In genomic region chr15:102519211-102520141, GRCm38 (mm10) we compare ENCODE assay signal across 8 mouse cellular contexts. TPM values are rescaled to one million over a fixed set of nuclear protein-coding genes. Genes with fewer than 3 reads are reported as not detected.
DNase-seq lines count a peak whose midpoint lies in the region; ATAC-seq and TF ChIP-seq lines count a peak whose summit lies in the region.

No protein-coding gene starts in this region.

- peak overlapping the region; percentile 87 for H3K9ac ChIP-seq in lung, embryonic 15.5 days
- peak overlapping the region; percentile 87 for H3K9ac ChIP-seq in intestine, embryonic 15.5 days
- H3K9ac ChIP-seq in neural tube, embryonic 13.5 days = peak overlapping the region; percentile 87

- ATAC-seq in lung, embryonic 15.5 days (ENCODE audit: borderline replicate concordance, extremely low read depth, low FRiP score, low TSS enrichment) = no peak
- ATAC-seq in intestine, embryonic 15.5 days = no peak
- ATAC-seq in neural tube, embryonic 13.5 days (ENCODE audit: low read depth) = no peak

- WGBS in lung, embryonic 15.5 days = 49% methylated on average over 17 of the region's 17 CpGs
- 46% methylated on average over 17 of the region's 17 CpGs for WGBS in intestine, embryonic 15.5 days
- WGBS in neural tube, embryonic 13.5 days = 69% methylated on average over 17 of the region's 17 CpGs

- H3K4me3 ChIP-seq in lung, embryonic 15.5 days = peak overlapping the region; percentile 76
- peak overlapping the region; percentile 47 for H3K4me3 ChIP-seq in embryonic fibroblast, embryonic 13.5 days (ENCODE audit: insufficient read depth, low read length)
- H3K4me3 ChIP-seq in intestine, embryonic 15.5 days (replicated peaks) = peak overlapping the region; percentile 68
- peak overlapping the region; percentile 71 for H3K4me3 ChIP-seq in neural tube, embryonic 13.5 days

- H3K9me3 ChIP-seq in lung, embryonic 15.5 days = no peaks in the 10 kb centered on the region
- no peaks in the 10 kb centered on the region for H3K9me3 ChIP-seq in intestine, embryonic 15.5 days
- no peaks in the 10 kb centered on the region for H3K9me3 ChIP-seq in neural tube, embryonic 13.5 days

- H3K27me3 ChIP-seq in lung, embryonic 15.5 days = no peaks in the 10 kb centered on the region
- H3K27me3 ChIP-seq in intestine, embryonic 15.5 days (replicated peaks) = no peaks in the 10 kb centered on the region
- no peaks in the 10 kb centered on the region for H3K27me3 ChIP-seq in neural tube, embryonic 13.5 days

- TF ChIP-seq CTCF in embryonic fibroblast, embryonic 13.5 days (IDR thresholded peaks at IDR 0.05; ENCODE audit: borderline replicate concordance, insufficient read depth, low read length) = no peak

- peaks cover 33% of the 10 kb centered on the region for H3K4me1 ChIP-seq in lung, embryonic 15.5 days
- H3K4me1 ChIP-seq in embryonic fibroblast, embryonic 13.5 days (ENCODE audit: control insufficient read depth, insufficient read depth, low read length) = peaks cover 6% of the 10 kb centered on the region; the same call in 1 of the 2 replicates
- peaks cover 24% of the 10 kb centered on the region for H3K4me1 ChIP-seq in intestine, embryonic 15.5 days (replicated peaks)
- H3K4me1 ChIP-seq in neural tube, embryonic 13.5 days (replicated peaks) = peaks cover 49% of the 10 kb centered on the region

- peaks cover 29% of the 10 kb centered on the region for H3K36me3 ChIP-seq in lung, embryonic 15.5 days
- H3K36me3 ChIP-seq in intestine, embryonic 15.5 days = peaks cover 17% of the 10 kb centered on the region
- H3K36me3 ChIP-seq in neural tube, embryonic 13.5 days = peaks cover 34% of the 10 kb centered on the region

- TF ChIP-seq POLR2A in embryonic fibroblast, embryonic 13.5 days (IDR thresholded peaks at IDR 0.05; ENCODE audit: low read depth, low read length) = 0 out of 2 replicates have a peak, but pooled peaks have one; percentile 13

- peak overlapping the region; percentile 100 for H3K27ac ChIP-seq in lung, embryonic 15.5 days
- peak overlapping the region; percentile 44 for H3K27ac ChIP-seq in embryonic fibroblast, embryonic 13.5 days (ENCODE audit: insufficient read depth, low read length)
- peak overlapping the region; percentile 99; the same call in 1 of the 2 replicates for H3K27ac ChIP-seq in intestine, embryonic 15.5 days
- H3K27ac ChIP-seq in neural tube, embryonic 13.5 days (replicated peaks) = peak overlapping the region; percentile 99

- no peak for DNase-seq in lung, postnatal 36 days
- DNase-seq in kidney, adult 18-20 months = no peak
- DNase-seq in adipocyte (ENCODE audit: low spot score) = no peak
- no peak for DNase-seq in adrenal gland, postnatal 4 days (ENCODE audit: low spot score in 2 of 2)

- H3K4me2 ChIP-seq in lung, embryonic 15.5 days = peak overlapping the region; percentile 92
- peak overlapping the region; percentile 94 for H3K4me2 ChIP-seq in intestine, embryonic 15.5 days (replicated peaks)
- H3K4me2 ChIP-seq in neural tube, embryonic 13.5 days = peak overlapping the region; percentile 69

RNA-seq across cellular contexts. Expression of gene Tarbp2, which starts 1.5 kb away (rescaled TPM):
- polyA plus RNA-seq in lung, embryonic 15.5 days (2015; fragmentation: Nextera tagmentation; extraction: Ambion mirVana) = 80.7 and 82.7 TPM in 2 replicates
- polyA plus RNA-seq in embryonic fibroblast, embryonic 13.5 days (2011; ENCODE audit: insufficient read length, low read depth, missing spikeins) = 39.5 and 44.5 TPM in 2 replicates
- polyA plus RNA-seq in intestine, embryonic 15.5 days (2015; fragmentation: Nextera tagmentation; extraction: Ambion mirVana) = 94.1 and 101 TPM in 2 replicates
- 82.6 and 88.0 TPM in 2 replicates for polyA plus RNA-seq in neural tube, embryonic 13.5 days (2015; fragmentation: Nextera tagmentation; extraction: Ambion mirVana)
- 10 to 100 TPM; 52.8 to 53.2 TPM for total RNA-seq in adrenal gland, postnatal 4 days (2021)

RNA-seq across cellular contexts. Expression of gene Map3k12, which starts 2.6 kb away (rescaled TPM):
- 11.8 and 14.4 TPM in 2 replicates for polyA plus RNA-seq in lung, embryonic 15.5 days (2015; fragmentation: Nextera tagmentation; extraction: Ambion mirVana)
- polyA plus RNA-seq in embryonic fibroblast, embryonic 13.5 days (2011; ENCODE audit: insufficient read length, low read depth, missing spikeins) = 19.1 and 20.9 TPM in 2 replicates
- polyA plus RNA-seq in intestine, embryonic 15.5 days (2015; fragmentation: Nextera tagmentation; extraction: Ambion mirVana) = 10.8 and 11.0 TPM in 2 replicates
- polyA plus RNA-seq in neural tube, embryonic 13.5 days (2015; fragmentation: Nextera tagmentation; extraction: Ambion mirVana) = 45.8 and 50.6 TPM in 2 replicates
- 10 to 100 TPM; 13.2 to 13.4 TPM for total RNA-seq in adrenal gland, postnatal 4 days (2021)

RNA-seq across cellular contexts. Expression of gene Npff, which starts 5.3 kb away (rescaled TPM):
- 2.0 and 5.4 TPM in 2 replicates for polyA plus RNA-seq in lung, embryonic 15.5 days (2015; fragmentation: Nextera tagmentation; extraction: Ambion mirVana)
- 1.2 and 1.4 TPM in 2 replicates for polyA plus RNA-seq in embryonic fibroblast, embryonic 13.5 days (2011; ENCODE audit: insufficient read length, low read depth, missing spikeins)
- 1.3 and 1.6 TPM in 2 replicates for polyA plus RNA-seq in intestine, embryonic 15.5 days (2015; fragmentation: Nextera tagmentation; extraction: Ambion mirVana)
- polyA plus RNA-seq in neural tube, embryonic 13.5 days (2015; fragmentation: Nextera tagmentation; extraction: Ambion mirVana) = 7.3 and 13.3 TPM in 2 replicates
- 1 to 10 TPM; 5.9 to 8.6 TPM for total RNA-seq in adrenal gland, postnatal 4 days (2021)

RNA-seq across cellular contexts. Expression of gene Gm10337, which starts 16.0 kb away (rescaled TPM):
- not detected in 2 replicates for polyA plus RNA-seq in lung, embryonic 15.5 days (2015; fragmentation: Nextera tagmentation; extraction: Ambion mirVana)
- not detected in 2 replicates for polyA plus RNA-seq in embryonic fibroblast, embryonic 13.5 days (2011; ENCODE audit: insufficient read length, low read depth, missing spikeins)
- polyA plus RNA-seq in intestine, embryonic 15.5 days (2015; fragmentation: Nextera tagmentation; extraction: Ambion mirVana) = 5.4 TPM in 1 of 2 replicates, not detected in the other
- 8.7 and 16.2 TPM in 2 replicates for polyA plus RNA-seq in neural tube, embryonic 13.5 days (2015; fragmentation: Nextera tagmentation; extraction: Ambion mirVana)
- 1 to 10 TPM in 1 of 2 experiments, not detected in 1; 4.3 TPM for total RNA-seq in adrenal gland, postnatal 4 days (2021)

RNA-seq across cellular contexts. Expression of gene Pcbp2, which starts 49.1 kb away (rescaled TPM):
- 217 TPM in 2 replicates for polyA plus RNA-seq in lung, embryonic 15.5 days (2015; fragmentation: Nextera tagmentation; extraction: Ambion mirVana)
- 653 and 702 TPM in 2 replicates for polyA plus RNA-seq in embryonic fibroblast, embryonic 13.5 days (2011; ENCODE audit: insufficient read length, low read depth, missing spikeins)
- 178 and 182 TPM in 2 replicates for polyA plus RNA-seq in intestine, embryonic 15.5 days (2015; fragmentation: Nextera tagmentation; extraction: Ambion mirVana)
- polyA plus RNA-seq in neural tube, embryonic 13.5 days (2015; fragmentation: Nextera tagmentation; extraction: Ambion mirVana) = 137 and 142 TPM in 2 replicates
- 100 to 1,000 TPM; 925 to 956 TPM for total RNA-seq in adrenal gland, postnatal 4 days (2021)

Comparison
In these comparisons a context has a peak if more than half of its experiments do, and no peak if none do; other contexts are left out.
1. H3K27ac ChIP-seq: peak in every context shown above with its lines; median percentile 100 in lung, embryonic 15.5 days; 99 in intestine, embryonic 15.5 days; 99 in neural tube, embryonic 13.5 days; 44 in embryonic fibroblast, embryonic 13.5 days.